Mouse (Mus musculus): ENCODE data around the gene Nfib. TPM values are rescaled to one million over a fixed set of nuclear protein-coding genes. Genes with fewer than 3 reads are reported as not detected.

Nfib gene
- polyA plus RNA-seq, 1 experiment = 4.1 TPM

- no peak overlapping the region for H3K27ac ChIP-seq (ENCODE audit: control insufficient read depth, insufficient read depth, low read depth, low read length, poor library complexity)
- no peaks in the 10 kb centered on the region for H3K4me1 ChIP-seq (ENCODE audit: control insufficient read depth, insufficient read depth, low read length)
- H3K4me3 ChIP-seq (replicated peaks; ENCODE audit: control insufficient read depth, low read depth, low read length) = no peak overlapping the region
- TF ChIP-seq CTCF (IDR thresholded peaks at IDR 0.05; ENCODE audit: control insufficient read depth, insufficient read depth, low read length) (no peak), POLR2A (IDR thresholded peaks at IDR 0.05; ENCODE audit: borderline replicate concordance, control insufficient read depth, low read depth, low read length) (no peak)
- 81% methylated on average over 10 of the region's 10 CpGs for WGBS
Measured at GRCm38 (mm10) chr4:82494829-82495228, 210.7 kb downstream of the Nfib start.

DNA sequence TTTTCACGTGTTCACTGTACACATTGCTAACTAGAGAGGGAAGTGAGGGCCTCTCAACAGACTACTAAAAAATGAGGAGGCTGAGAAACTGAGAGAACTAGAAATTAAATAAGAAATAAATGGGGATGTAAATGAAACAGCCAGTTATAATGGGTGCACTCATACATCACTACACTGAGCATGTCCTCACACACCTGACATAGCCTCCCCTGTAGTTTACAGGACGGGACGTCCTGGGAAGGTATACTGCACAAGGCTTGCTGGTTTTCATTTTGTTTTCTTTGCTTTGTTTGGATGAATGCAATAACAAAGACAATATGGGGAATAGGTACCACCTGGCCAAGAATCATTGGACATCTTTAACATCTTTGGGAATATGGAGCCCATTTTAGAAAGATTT is 211.1 kb downstream of the Nfib start:
- Histone ChIP-seq H3K27ac (ENCODE audit: control insufficient read depth, insufficient read depth, low read depth, low read length, poor library complexity) (no peak overlapping the region), H3K4me3 (replicated peaks; ENCODE audit: control insufficient read depth, low read depth, low read length) (no peak overlapping the region), H3K4me1 (ENCODE audit: control insufficient read depth, insufficient read depth, low read length) (no peaks in the 10 kb centered on the region)
- TF ChIP-seq POLR2A (IDR thresholded peaks at IDR 0.05; ENCODE audit: borderline replicate concordance, control insufficient read depth, low read depth, low read length) (no peak), CTCF (IDR thresholded peaks at IDR 0.05; ENCODE audit: control insufficient read depth, insufficient read depth, low read length) (no peak)
- WGBS = 68% methylated on average over 3 of the region's 3 CpGs

GRCm38 (mm10) chr4:82493865-82494264 is 211.7 kb downstream of the Nfib start:
- no peak overlapping the region for H3K4me3 ChIP-seq (replicated peaks; ENCODE audit: control insufficient read depth, low read depth, low read length)
- WGBS = 79% methylated on average over 1 of the region's 1 CpGs
- H3K4me1 ChIP-seq (ENCODE audit: control insufficient read depth, insufficient read depth, low read length) = no peaks in the 10 kb centered on the region
- TF ChIP-seq CTCF (IDR thresholded peaks at IDR 0.05; ENCODE audit: control insufficient read depth, insufficient read depth, low read length) (no peak), POLR2A (IDR thresholded peaks at IDR 0.05; ENCODE audit: borderline replicate concordance, control insufficient read depth, low read depth, low read length) (no peak)
- H3K27ac ChIP-seq (ENCODE audit: control insufficient read depth, insufficient read depth, low read depth, low read length, poor library complexity) = no peak overlapping the region

DNA sequence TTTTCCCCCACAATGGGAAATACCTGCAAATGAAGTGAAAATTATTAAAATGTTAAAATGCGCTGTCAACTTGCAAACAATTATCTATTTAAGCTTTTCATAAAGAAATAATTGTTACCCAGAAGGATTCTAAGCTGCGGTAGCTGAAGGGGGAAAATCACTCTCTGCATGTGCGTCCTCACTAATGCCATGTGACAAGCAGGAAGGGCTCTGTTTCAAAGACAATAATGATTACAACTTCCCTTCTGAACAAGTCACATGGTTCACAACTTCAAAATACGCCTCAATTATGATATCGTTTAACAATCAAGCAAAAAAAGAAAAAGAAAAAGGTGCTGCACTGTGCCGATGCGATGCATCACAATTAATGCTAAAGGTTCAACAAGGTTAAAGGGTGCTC is 212.2 kb downstream of the Nfib start:
- Histone ChIP-seq H3K27ac (ENCODE audit: control insufficient read depth, insufficient read depth, low read depth, low read length, poor library complexity) (no peak overlapping the region), H3K4me1 (ENCODE audit: control insufficient read depth, insufficient read depth, low read length) (no peaks in the 10 kb centered on the region), H3K4me3 (replicated peaks; ENCODE audit: control insufficient read depth, low read depth, low read length) (no peak overlapping the region)
- 85% methylated on average over 7 of the region's 7 CpGs for WGBS
- TF ChIP-seq POLR2A (IDR thresholded peaks at IDR 0.05; ENCODE audit: borderline replicate concordance, control insufficient read depth, low read depth, low read length) = no peak
- no peak for TF ChIP-seq CTCF (IDR thresholded peaks at IDR 0.05; ENCODE audit: control insufficient read depth, insufficient read depth, low read length)

DNA sequence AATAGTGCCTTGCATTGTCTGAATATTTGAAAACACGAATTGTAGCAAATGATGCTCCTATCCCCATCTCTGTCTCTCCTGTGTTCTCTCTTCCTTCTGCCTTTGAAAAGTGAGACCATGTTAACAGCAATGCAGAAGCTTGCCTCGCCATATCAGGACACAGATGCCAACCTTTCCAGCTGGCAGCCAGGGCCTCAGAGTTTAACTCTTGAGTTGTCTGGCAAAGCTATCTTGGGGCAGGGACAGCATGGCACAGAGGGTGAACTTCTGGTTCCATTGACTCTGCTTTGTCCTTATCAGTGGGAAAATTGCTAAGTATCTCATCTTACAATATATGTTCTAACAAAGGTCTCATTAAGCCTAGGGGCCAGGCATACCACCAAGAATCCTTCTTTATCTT is 212.8 kb downstream of the Nfib start:
- no peak for TF ChIP-seq POLR2A (IDR thresholded peaks at IDR 0.05; ENCODE audit: borderline replicate concordance, control insufficient read depth, low read depth, low read length)
- TF ChIP-seq CTCF (IDR thresholded peaks at IDR 0.05; ENCODE audit: control insufficient read depth, insufficient read depth, low read length) = no peak
- no peaks in the 10 kb centered on the region for H3K4me1 ChIP-seq (ENCODE audit: control insufficient read depth, insufficient read depth, low read length)
- H3K27ac ChIP-seq (ENCODE audit: control insufficient read depth, insufficient read depth, low read depth, low read length, poor library complexity) = no peak overlapping the region
- H3K4me3 ChIP-seq (replicated peaks; ENCODE audit: control insufficient read depth, low read depth, low read length) = no peak overlapping the region
- 63% methylated on average over 2 of the region's 2 CpGs for WGBS

GRCm38 (mm10) chr4:82489939-82490338 is 215.6 kb downstream of the Nfib start:
- H3K4me3 ChIP-seq (replicated peaks; ENCODE audit: control insufficient read depth, low read depth, low read length) = no peak overlapping the region
- no peak overlapping the region for H3K27ac ChIP-seq (ENCODE audit: control insufficient read depth, insufficient read depth, low read depth, low read length, poor library complexity)
- TF ChIP-seq POLR2A (IDR thresholded peaks at IDR 0.05; ENCODE audit: borderline replicate concordance, control insufficient read depth, low read depth, low read length) (no peak), CTCF (IDR thresholded peaks at IDR 0.05; ENCODE audit: control insufficient read depth, insufficient read depth, low read length) (no peak)
- no peaks in the 10 kb centered on the region for H3K4me1 ChIP-seq (ENCODE audit: control insufficient read depth, insufficient read depth, low read length)
- 62% methylated on average over 2 of the region's 2 CpGs for WGBS

- WGBS = 86% methylated on average over 2 of the region's 2 CpGs
- Histone ChIP-seq H3K4me1 (ENCODE audit: control insufficient read depth, insufficient read depth, low read length) (no peaks in the 10 kb centered on the region), H3K4me3 (replicated peaks; ENCODE audit: control insufficient read depth, low read depth, low read length) (no peak overlapping the region), H3K27ac (ENCODE audit: control insufficient read depth, insufficient read depth, low read depth, low read length, poor library complexity) (no peak overlapping the region)
- TF ChIP-seq CTCF (IDR thresholded peaks at IDR 0.05; ENCODE audit: control insufficient read depth, insufficient read depth, low read length) (no peak), POLR2A (IDR thresholded peaks at IDR 0.05; ENCODE audit: borderline replicate concordance, control insufficient read depth, low read depth, low read length) (no peak)
Measured at GRCm38 (mm10) chr4:82485910-82486309, 219.6 kb downstream of the Nfib start.

DNA sequence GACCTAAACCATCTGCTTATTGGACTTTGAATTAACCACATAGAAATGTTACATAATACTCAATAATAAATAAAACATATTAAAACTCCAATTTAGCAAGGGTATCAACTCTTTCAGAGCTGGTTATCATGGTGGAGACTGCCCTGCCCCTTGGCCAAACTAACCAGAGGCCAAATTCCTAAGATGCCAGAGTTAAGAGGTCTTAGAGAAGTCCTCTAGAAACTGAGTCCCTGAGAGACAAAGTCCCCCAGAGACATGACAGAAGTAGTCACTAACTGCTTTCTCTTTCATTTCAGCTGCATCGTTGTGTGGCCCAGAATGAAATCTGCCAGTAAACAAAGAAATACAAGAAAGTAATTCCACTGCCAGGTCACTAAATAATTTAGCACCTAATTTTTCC is 221.7 kb downstream of the Nfib start:
- Histone ChIP-seq H3K4me1 (ENCODE audit: control insufficient read depth, insufficient read depth, low read length) (no peaks in the 10 kb centered on the region), H3K4me3 (replicated peaks; ENCODE audit: control insufficient read depth, low read depth, low read length) (no peak overlapping the region), H3K27ac (ENCODE audit: control insufficient read depth, insufficient read depth, low read depth, low read length, poor library complexity) (no peak overlapping the region)
- WGBS = 59% methylated on average over 1 of the region's 1 CpGs
- no peak for TF ChIP-seq POLR2A (IDR thresholded peaks at IDR 0.05; ENCODE audit: borderline replicate concordance, control insufficient read depth, low read depth, low read length)
- no peak for TF ChIP-seq CTCF (IDR thresholded peaks at IDR 0.05; ENCODE audit: control insufficient read depth, insufficient read depth, low read length)

GRCm38 (mm10) chr4:82483298-82483697 is 222.3 kb downstream of the Nfib start:
- no peak overlapping the region for H3K27ac ChIP-seq (ENCODE audit: control insufficient read depth, insufficient read depth, low read depth, low read length, poor library complexity)
- no peak for TF ChIP-seq CTCF (IDR thresholded peaks at IDR 0.05; ENCODE audit: control insufficient read depth, insufficient read depth, low read length)
- TF ChIP-seq POLR2A (IDR thresholded peaks at IDR 0.05; ENCODE audit: borderline replicate concordance, control insufficient read depth, low read depth, low read length) = no peak
- H3K4me1 ChIP-seq (ENCODE audit: control insufficient read depth, insufficient read depth, low read length) = no peaks in the 10 kb centered on the region
- H3K4me3 ChIP-seq (replicated peaks; ENCODE audit: control insufficient read depth, low read depth, low read length) = no peak overlapping the region
- 71% methylated on average over 6 of the region's 6 CpGs for WGBS

Measured in bone marrow, adult 2 months (tissue).